Mouse (Mus musculus) frontal cortex, adult (tissue): Measurements from ENCODE around the gene Tob2.
A peak's percentile ranks its signal among the peaks of the same experiment; 100 is the strongest.

Source experiments
- ATAC-seq: cut with Nextera tagmentation; 2 replicates; pipeline ENCODE4 v1.9.2; 2017; ENCODE audit warnings: mild to moderate bottlenecking, moderate library complexity, mixed read lengths; ENCODE audit not compliant: low TSS enrichment

The Tob2 gene

GRCm38 (mm10) chr15:81860471-81861135 lies 2.0 kb upstream of the Tob2 start:
- ATAC-seq, result no peak

GRCm38 (mm10) chr15:81859330-81860255 lies 997 bp upstream of the Tob2 start:
- ATAC-seq, result peak; percentile 70

- peak; percentile 2; the same call in 1 of the 2 replicates for ATAC-seq
Observed at GRCm38 (mm10) chr15:81858138-81858516, 469 bp downstream of the Tob2 start.

GRCm38 (mm10) chr15:81857724-81858116 lies 876 bp downstream of the Tob2 start:
- no peak for ATAC-seq

GRCm38 (mm10) chr15:81856938-81857723 lies 1.5 kb downstream of the Tob2 start:
- ATAC-seq, result no peak

- ATAC-seq, result peak; percentile 67
Observed at GRCm38 (mm10) chr15:81856030-81856790, 2.4 kb downstream of the Tob2 start.

- ATAC-seq, result no peak
Observed at GRCm38 (mm10) chr15:81853081-81853480, 5.5 kb downstream of the Tob2 start.

- no peak for ATAC-seq
Observed at GRCm38 (mm10) chr15:81852411-81853000, 6.1 kb downstream of the Tob2 start.

- ATAC-seq, result no peak
Observed at GRCm38 (mm10) chr15:81851375-81851774, 7.2 kb downstream of the Tob2 start.

- ATAC-seq, result no peak
Observed at GRCm38 (mm10) chr15:81850718-81851117, 7.9 kb downstream of the Tob2 start.

- ATAC-seq, result no peak
Observed at GRCm38 (mm10) chr15:81849104-81849503, 9.5 kb downstream of the Tob2 start.

- ATAC-seq, result no peak
Observed at GRCm38 (mm10) chr15:81848301-81848700, 10.3 kb downstream of the Tob2 start.

- ATAC-seq, result no peak
Observed at GRCm38 (mm10) chr15:81847861-81848260, 10.7 kb downstream of the Tob2 start.

- ATAC-seq, result no peak
Observed at GRCm38 (mm10) chr15:81847161-81847560, 11.4 kb downstream of the Tob2 start.

GRCm38 (mm10) chr15:81846755-81847154 lies 11.8 kb downstream of the Tob2 start:
- ATAC-seq, result no peak

- no peak for ATAC-seq
Observed at GRCm38 (mm10) chr15:81845724-81846123, 12.9 kb downstream of the Tob2 start.

GRCm38 (mm10) chr15:81845033-81845625 lies 13.5 kb downstream of the Tob2 start:
- no peak for ATAC-seq

GRCm38 (mm10) chr15:81842275-81842674 lies 16.3 kb downstream of the Tob2 start:
- ATAC-seq, result no peak

GRCm38 (mm10) chr15:81840306-81840705 lies 18.3 kb downstream of the Tob2 start:
- no peak for ATAC-seq

GRCm38 (mm10) chr15:81839634-81840033 lies 19.0 kb downstream of the Tob2 start:
- 0 out of 2 replicates have a peak, but pooled peaks have one; percentile 14 for ATAC-seq
